Mouse (Mus musculus) naive thymus-derived CD4-positive, alpha-beta T cell, adult 2 months (primary cell): ENCODE measurements at regions not wholly inside any gene's neighbourhood (a gene's known extent, or its start where the extent isn't known, plus 50 kb on each side); places are given as distances from the start of the nearest gene placed in this dataset.

Experiments
- DNase-seq: peaks from one replicate; pipeline ENCODE4 v3.0.0-alpha.2; 2011; ENCODE audit warnings: low read depth

- no peak for DNase-seq
Measured at GRCm38 (mm10) chr15:60333573-60334306, 317.3 kb upstream of the 4933412E24Rik start.

- no peak for DNase-seq
Measured at GRCm38 (mm10) chr15:60317577-60317976, 301.2 kb upstream of the 4933412E24Rik start.

GRCm38 (mm10) chr15:60315210-60315609, 298.8 kb upstream of the 4933412E24Rik start:
- no peak for DNase-seq

- no peak for DNase-seq
Measured at GRCm38 (mm10) chr15:60309909-60310308, 293.5 kb upstream of the 4933412E24Rik start.

- DNase-seq = no peak
Measured at GRCm38 (mm10) chr15:60308968-60309367, 292.6 kb upstream of the 4933412E24Rik start.

GRCm38 (mm10) chr15:60308126-60308525, 291.7 kb upstream of the 4933412E24Rik start:
- no peak for DNase-seq

- DNase-seq = no peak
Measured at GRCm38 (mm10) chr15:60303501-60303900, 287.1 kb upstream of the 4933412E24Rik start.

GRCm38 (mm10) chr15:60301939-60302338, 285.5 kb upstream of the 4933412E24Rik start:
- DNase-seq = no peak

- no peak for DNase-seq
Measured at GRCm38 (mm10) chr15:60285321-60285720, 268.9 kb upstream of the 4933412E24Rik start.

- DNase-seq = no peak
Measured at GRCm38 (mm10) chr15:60280378-60280777, 264.0 kb upstream of the 4933412E24Rik start.

GRCm38 (mm10) chr15:60253661-60254060, 237.2 kb upstream of the 4933412E24Rik start:
- peak; percentile 5 for DNase-seq

GRCm38 (mm10) chr15:60226335-60226938, 210.0 kb upstream of the 4933412E24Rik start:
- no peak for DNase-seq

- DNase-seq = peak; percentile 62
Measured at GRCm38 (mm10) chr15:60195070-60195469, 178.7 kb upstream of the 4933412E24Rik start.

GRCm38 (mm10) chr15:60193157-60193556, 176.7 kb upstream of the 4933412E24Rik start:
- DNase-seq = no peak

GRCm38 (mm10) chr15:60187002-60187715, 170.7 kb upstream of the 4933412E24Rik start:
- DNase-seq = peak; percentile 85

- peak; percentile 95 for DNase-seq
Measured at GRCm38 (mm10) chr15:60141554-60142070, 125.2 kb upstream of the 4933412E24Rik start.

GRCm38 (mm10) chr15:60136671-60137070, 120.3 kb upstream of the 4933412E24Rik start:
- peak; percentile 76 for DNase-seq

- no peak for DNase-seq
Measured at GRCm38 (mm10) chr15:60134515-60134914, 118.1 kb upstream of the 4933412E24Rik start.

GRCm38 (mm10) chr15:60132701-60133100, 116.3 kb upstream of the 4933412E24Rik start:
- DNase-seq = peak; percentile 79

- peak; percentile 67 for DNase-seq
Measured at GRCm38 (mm10) chr15:60124461-60124860, 108.0 kb upstream of the 4933412E24Rik start.

GRCm38 (mm10) chr15:60119926-60120325, 103.5 kb upstream of the 4933412E24Rik start:
- DNase-seq = peak; percentile 71

- peak; percentile 89 for DNase-seq
Measured at GRCm38 (mm10) chr15:60111885-60112284, 95.5 kb upstream of the 4933412E24Rik start.

GRCm38 (mm10) chr15:60111046-60111445, 94.6 kb upstream of the 4933412E24Rik start:
- DNase-seq = peak; percentile 66
